Mouse (Mus musculus) 3T3-L1 (cell line): ENCODE results near the gene Btbd35f11.
"Not testable (repeated sequence)": the region's sequence is repeated elsewhere in the genome, so short reads cannot be mapped to it uniquely, and the experiment has no call there.

Source experiments
- DNase-seq: peaks from one replicate; pipeline ENCODE4 v3.0.0-alpha.2; 2015; ENCODE audit warnings: low read depth, low spot score

Gene Btbd35f11

GRCm38 (mm10) chrX:3443590-3443989, at the start of gene Btbd35f11:
Gene Btbd35f11, minus strand, starts transcription at chrX:3443690.
- not testable (repeated sequence) for DNase-seq

GRCm38 (mm10) chrX:3409946-3410345, 33.5 kb downstream of the Btbd35f11 start:
- not testable (repeated sequence) for DNase-seq
